Mouse (Mus musculus): Measurements from ENCODE around the gene Med12l. TPM values are rescaled to one million over a fixed set of nuclear protein-coding genes. Genes with fewer than 3 reads are reported as not detected.

The Med12l gene
- polyA plus RNA-seq, 1 experiment from 2014 or later: 4.2 TPM

GRCm38 (mm10) chr3:59257740-59258664 is 252.4 kb downstream of the Med12l start:
- Histone ChIP-seq H3K4me3 (ENCODE audit: control insufficient read depth in 1 of 2, insufficient read depth in 1 of 2, low read depth in 1 of 2, low read length in 2 of 2) (no peak overlapping the region), H3K9ac (ENCODE audit: low read length) (no peak overlapping the region), H3K27me3 (ENCODE audit: control insufficient read depth, insufficient read depth, low read length) (no peaks in the 10 kb centered on the region), H3K4me1 (ENCODE audit: control insufficient read depth in 2 of 2, insufficient read depth in 2 of 2, low read length in 2 of 2) (no peaks in the 10 kb centered on the region), H3K27ac (replicated peaks in 1 of 2; ENCODE audit: control insufficient read depth in 1 of 2, insufficient read depth in 1 of 2, low read depth in 2 of 2, low read length in 2 of 2) (no peak overlapping the region), H3K9me3 (ENCODE audit: control insufficient read depth, low read length) (no peaks in the 10 kb centered on the region), H3K36me3 (ENCODE audit: control insufficient read depth, insufficient read depth, low read length) (0 out of 2 replicates have a peak, but pooled peaks cover 3% of the 10 kb centered on the region), H3K4me2 (ENCODE audit: low read length) (no peak overlapping the region)
- no peak for ATAC-seq (ENCODE audit: insufficient number of reproducible peaks, insufficient read depth, low FRiP score, low read depth)
- 82% methylated on average over 20 of the region's 20 CpGs for WGBS

DNA sequence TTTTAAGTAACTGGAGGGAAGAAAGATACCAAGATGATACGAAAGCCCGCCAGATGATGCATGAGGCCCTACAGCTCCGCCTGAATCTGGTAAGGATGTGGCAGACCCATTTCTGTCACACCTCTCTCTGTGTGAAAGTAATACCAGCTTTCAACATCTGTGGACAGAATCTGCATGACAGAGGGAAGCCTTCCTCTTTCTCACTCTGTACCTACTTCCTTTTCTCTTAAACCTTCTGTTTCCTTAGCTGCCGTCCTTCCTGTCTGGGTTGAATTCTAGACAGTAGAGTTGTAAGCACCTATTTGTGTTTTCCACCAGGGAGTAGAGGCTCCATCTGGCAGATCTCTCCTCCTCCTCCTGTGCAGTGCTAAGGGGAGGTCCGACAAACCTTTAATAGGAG is 255.1 kb downstream of the Med12l start:
- 72% methylated on average over 5 of the region's 5 CpGs for WGBS
- Histone ChIP-seq H3K27me3 (ENCODE audit: control insufficient read depth, insufficient read depth, low read length) (no peaks in the 10 kb centered on the region), H3K36me3 (ENCODE audit: control insufficient read depth, insufficient read depth, low read length) (peaks cover 9% of the 10 kb centered on the region; the same call in 1 of the 2 replicates), H3K27ac (replicated peaks in 1 of 2; ENCODE audit: control insufficient read depth in 1 of 2, insufficient read depth in 1 of 2, low read depth in 2 of 2, low read length in 2 of 2) (no peak overlapping the region), H3K4me1 (ENCODE audit: control insufficient read depth in 2 of 2, insufficient read depth in 2 of 2, low read length in 2 of 2) (no peaks in the 10 kb centered on the region), H3K9ac (ENCODE audit: low read length) (no peak overlapping the region), H3K9me3 (ENCODE audit: control insufficient read depth, low read length) (no peaks in the 10 kb centered on the region), H3K4me2 (ENCODE audit: low read length) (no peak overlapping the region), H3K4me3 (ENCODE audit: control insufficient read depth in 1 of 2, insufficient read depth in 1 of 2, low read depth in 1 of 2, low read length in 2 of 2) (no peak overlapping the region)
- no peak for ATAC-seq (ENCODE audit: insufficient number of reproducible peaks, insufficient read depth, low FRiP score, low read depth)

DNA sequence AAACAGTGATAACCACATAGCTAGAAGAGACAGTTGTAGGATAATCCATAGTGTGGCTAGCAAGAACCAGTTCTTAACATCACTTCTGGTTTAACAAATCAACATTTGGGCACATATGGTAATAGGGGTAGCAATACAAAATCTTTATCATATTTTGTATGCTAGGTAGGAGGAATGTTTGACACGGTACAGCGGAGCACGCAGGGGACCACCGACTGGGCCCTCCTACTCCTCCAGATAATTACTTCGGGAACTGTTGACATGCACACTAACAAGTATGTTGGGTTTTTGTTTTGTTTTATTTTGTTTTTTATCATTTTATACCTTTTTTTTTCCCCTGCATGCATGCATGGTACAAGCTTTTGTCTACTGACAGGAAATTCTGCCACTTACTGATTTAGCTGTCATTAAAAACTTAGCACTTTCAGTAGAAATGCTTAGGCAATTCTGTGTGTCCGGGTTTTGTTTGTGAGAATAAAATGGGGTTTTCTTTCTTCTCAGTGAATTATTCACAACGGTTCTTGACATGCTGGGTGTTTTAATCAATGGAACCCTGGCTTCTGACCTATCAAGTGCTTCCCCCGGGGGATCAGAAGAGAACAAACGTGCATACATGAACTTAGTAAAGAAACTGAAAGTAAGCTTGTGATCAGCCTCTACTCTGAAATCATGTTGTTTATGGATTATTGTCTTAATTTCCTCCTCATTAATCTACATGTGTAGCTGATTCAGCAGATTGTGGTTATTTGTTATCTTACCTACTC is 256.3 kb downstream of the Med12l start:
- 86% methylated on average over 9 of the region's 9 CpGs for WGBS
- Histone ChIP-seq H3K9me3 (ENCODE audit: control insufficient read depth, low read length) (no peaks in the 10 kb centered on the region), H3K27ac (replicated peaks in 1 of 2; ENCODE audit: control insufficient read depth in 1 of 2, insufficient read depth in 1 of 2, low read depth in 2 of 2, low read length in 2 of 2) (no peak overlapping the region), H3K4me1 (ENCODE audit: control insufficient read depth in 2 of 2, insufficient read depth in 2 of 2, low read length in 2 of 2) (no peaks in the 10 kb centered on the region), H3K9ac (ENCODE audit: low read length) (no peak overlapping the region), H3K4me2 (ENCODE audit: low read length) (no peak overlapping the region), H3K27me3 (ENCODE audit: control insufficient read depth, insufficient read depth, low read length) (no peaks in the 10 kb centered on the region), H3K4me3 (ENCODE audit: control insufficient read depth in 1 of 2, insufficient read depth in 1 of 2, low read depth in 1 of 2, low read length in 2 of 2) (no peak overlapping the region), H3K36me3 (ENCODE audit: control insufficient read depth, insufficient read depth, low read length) (peaks cover 9% of the 10 kb centered on the region; the same call in 1 of the 2 replicates)
- ATAC-seq (ENCODE audit: insufficient number of reproducible peaks, insufficient read depth, low FRiP score, low read depth): no peak

- 79% methylated on average over 7 of the region's 7 CpGs for WGBS
- Histone ChIP-seq H3K4me1 (ENCODE audit: control insufficient read depth in 2 of 2, insufficient read depth in 2 of 2, low read length in 2 of 2) (no peaks in the 10 kb centered on the region), H3K9me3 (ENCODE audit: control insufficient read depth, low read length) (no peaks in the 10 kb centered on the region), H3K27me3 (ENCODE audit: control insufficient read depth, insufficient read depth, low read length) (no peaks in the 10 kb centered on the region), H3K36me3 (ENCODE audit: control insufficient read depth, insufficient read depth, low read length) (peaks cover 12% of the 10 kb centered on the region; the same call in 1 of the 2 replicates), H3K27ac (replicated peaks in 1 of 2; ENCODE audit: control insufficient read depth in 1 of 2, insufficient read depth in 1 of 2, low read depth in 2 of 2, low read length in 2 of 2) (no peak within 1 kb of the TSS), H3K4me2 (ENCODE audit: low read length) (no peak within 1 kb of the TSS), H3K9ac (ENCODE audit: low read length) (no peak within 1 kb of the TSS), H3K4me3 (ENCODE audit: control insufficient read depth in 1 of 2, insufficient read depth in 1 of 2, low read depth in 1 of 2, low read length in 2 of 2) (no peak within 1 kb of the TSS)
- no peak for ATAC-seq (ENCODE audit: insufficient number of reproducible peaks, insufficient read depth, low FRiP score, low read depth)
Measured at GRCm38 (mm10) chr3:59262704-59263103, 257.1 kb downstream of the Med12l start, which contains the start of gene P2ry12. Gene P2ry12 (minus strand): TSS chr3:59262871.

DNA sequence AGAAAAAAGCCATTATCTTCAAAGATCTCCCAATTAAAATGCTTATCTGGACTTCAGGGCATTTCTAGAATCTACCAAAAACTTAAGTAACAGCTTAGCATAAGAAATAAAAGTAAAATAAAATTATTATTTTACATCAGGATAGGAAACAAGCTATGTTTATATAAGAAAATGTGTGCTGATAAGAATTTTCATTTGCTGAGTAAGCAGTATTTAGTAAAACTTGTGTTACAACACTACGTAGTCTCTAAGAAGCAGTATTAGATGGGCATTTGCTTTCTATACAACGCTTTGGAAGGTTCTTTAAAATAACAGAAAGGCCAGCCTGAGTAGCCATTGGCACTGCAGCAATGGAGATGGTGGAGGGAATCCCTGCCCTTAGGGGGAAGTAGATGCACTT is 257.8 kb downstream of the Med12l start:
- 83% methylated on average over 2 of the region's 2 CpGs for WGBS
- H3K9ac ChIP-seq (ENCODE audit: low read length): no peak overlapping the region

DNA sequence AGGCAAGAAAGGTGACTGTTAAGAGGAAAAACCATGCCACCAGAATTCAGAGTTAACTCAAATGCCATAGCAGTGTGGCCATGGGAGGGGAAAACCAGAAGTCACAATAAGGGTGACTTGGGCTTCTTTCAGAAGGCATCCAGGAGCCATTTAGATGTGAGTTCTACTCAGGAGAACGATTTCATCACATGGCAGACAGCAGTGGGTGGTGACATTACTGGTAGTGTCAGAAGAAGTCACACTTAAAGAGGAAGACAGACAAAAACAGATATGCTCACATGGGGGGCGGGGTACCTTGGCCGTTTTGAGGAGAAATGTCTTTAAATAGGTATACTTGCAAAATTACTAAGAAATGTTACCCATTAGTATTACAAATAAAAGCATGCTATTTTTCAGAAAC is 258.4 kb downstream of the Med12l start:
- Histone ChIP-seq H3K4me3 (ENCODE audit: control insufficient read depth in 1 of 2, insufficient read depth in 1 of 2, low read depth in 1 of 2, low read length in 2 of 2) (no peak overlapping the region), H3K27me3 (ENCODE audit: control insufficient read depth, insufficient read depth, low read length) (no peaks in the 10 kb centered on the region), H3K9me3 (ENCODE audit: control insufficient read depth, low read length) (no peaks in the 10 kb centered on the region), H3K9ac (ENCODE audit: low read length) (no peak overlapping the region), H3K4me2 (ENCODE audit: low read length) (no peak overlapping the region), H3K4me1 (ENCODE audit: control insufficient read depth in 2 of 2, insufficient read depth in 2 of 2, low read length in 2 of 2) (no peaks in the 10 kb centered on the region), H3K36me3 (ENCODE audit: control insufficient read depth, insufficient read depth, low read length) (peaks cover 12% of the 10 kb centered on the region; the same call in 1 of the 2 replicates), H3K27ac (replicated peaks in 1 of 2; ENCODE audit: control insufficient read depth in 1 of 2, insufficient read depth in 1 of 2, low read depth in 2 of 2, low read length in 2 of 2) (no peak overlapping the region)
- no peak for ATAC-seq (ENCODE audit: insufficient number of reproducible peaks, insufficient read depth, low FRiP score, low read depth)
- WGBS: 72% methylated on average over 3 of the region's 3 CpGs

More for the DNA sequence above, 257.8 kb downstream of the Med12l start:
- H3K36me3 ChIP-seq (ENCODE audit: control insufficient read depth, insufficient read depth, low read length): peaks cover 12% of the 10 kb centered on the region; the same call in 1 of the 2 replicates
- ATAC-seq (ENCODE audit: insufficient number of reproducible peaks, insufficient read depth, low FRiP score, low read depth): no peak
- H3K27ac ChIP-seq (replicated peaks in 1 of 2; ENCODE audit: control insufficient read depth in 1 of 2, insufficient read depth in 1 of 2, low read depth in 2 of 2, low read length in 2 of 2): no peak overlapping the region
- no peaks in the 10 kb centered on the region for H3K27me3 ChIP-seq (ENCODE audit: control insufficient read depth, insufficient read depth, low read length)
- no peak overlapping the region for H3K4me2 ChIP-seq (ENCODE audit: low read length)
- H3K9me3 ChIP-seq (ENCODE audit: control insufficient read depth, low read length): no peaks in the 10 kb centered on the region
- H3K4me3 ChIP-seq (ENCODE audit: control insufficient read depth in 1 of 2, insufficient read depth in 1 of 2, low read depth in 1 of 2, low read length in 2 of 2): no peak overlapping the region
- H3K4me1 ChIP-seq (ENCODE audit: control insufficient read depth in 2 of 2, insufficient read depth in 2 of 2, low read length in 2 of 2): no peaks in the 10 kb centered on the region

DNA sequence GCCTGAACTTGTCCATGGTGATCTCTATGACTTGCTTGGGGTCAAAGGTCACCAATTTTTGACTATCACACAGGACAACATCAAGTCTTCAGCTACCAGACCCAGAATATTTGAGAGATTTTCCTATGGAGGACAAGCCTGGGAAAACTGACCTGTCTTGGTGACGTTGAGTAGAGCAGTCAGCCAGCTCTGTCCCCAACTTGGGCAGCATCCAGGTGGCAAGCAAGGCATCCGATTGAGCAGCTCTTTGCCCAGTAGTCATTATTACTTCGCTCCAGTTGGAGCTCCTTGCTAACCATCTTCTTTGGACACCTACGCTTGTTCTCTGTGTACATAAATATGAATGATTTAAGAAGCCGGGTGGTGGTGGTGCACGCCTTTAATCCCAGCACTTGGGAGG is 265.2 kb downstream of the Med12l start:
- Histone ChIP-seq H3K27ac (replicated peaks in 1 of 2; ENCODE audit: control insufficient read depth in 1 of 2, insufficient read depth in 1 of 2, low read depth in 2 of 2, low read length in 2 of 2) (no peak overlapping the region), H3K27me3 (ENCODE audit: control insufficient read depth, insufficient read depth, low read length) (no peaks in the 10 kb centered on the region), H3K4me1 (ENCODE audit: control insufficient read depth in 2 of 2, insufficient read depth in 2 of 2, low read length in 2 of 2) (no peaks in the 10 kb centered on the region), H3K36me3 (ENCODE audit: control insufficient read depth, insufficient read depth, low read length) (0 out of 2 replicates have a peak, but pooled peaks cover 3% of the 10 kb centered on the region), H3K9ac (ENCODE audit: low read length) (no peak overlapping the region), H3K4me3 (ENCODE audit: control insufficient read depth in 1 of 2, insufficient read depth in 1 of 2, low read depth in 1 of 2, low read length in 2 of 2) (no peak overlapping the region), H3K9me3 (ENCODE audit: control insufficient read depth, low read length) (no peaks in the 10 kb centered on the region), H3K4me2 (ENCODE audit: low read length) (no peak overlapping the region)
- WGBS: 92% methylated on average over 6 of the region's 6 CpGs
- ATAC-seq (ENCODE audit: insufficient number of reproducible peaks, insufficient read depth, low FRiP score, low read depth): no peak
